Mouse (Mus musculus) liver, postnatal 0 days (tissue): ENCODE measurements around the gene Cdkl1. TPM values are rescaled to one million over a fixed set of nuclear protein-coding genes. Genes with fewer than 3 reads are reported as not detected.

Experiments
- ATAC-seq: fragments of 200-750 bp; cut with Nextera tagmentation; 2 replicates; pipeline ENCODE4 v1.8.0; 2017; ENCODE audit warnings: mild to moderate bottlenecking, moderate library complexity
- DNase-seq: peaks from one replicate; pipeline ENCODE4 v3.0.0-alpha.2; 2016
- H3K27ac ChIP-seq: fragments of 300-500 bp; sonication (generic); 2 replicates; pipeline ENCODE4 v1.5.1; 2014; ENCODE audit warnings: antibody characterized with exemption, moderate library complexity, mild to moderate bottlenecking, low read depth
- H3K27me3 ChIP-seq: fragments of 300-500 bp; sonication (generic); 2 replicates; pipeline ENCODE4 v1.6.1; 2014; ENCODE audit warnings: low read length, control low read depth, mixed read lengths; ENCODE audit not compliant: insufficient read depth
- H3K36me3 ChIP-seq: fragments of 300-500 bp; sonication (generic); replicated peaks from 2 replicates; pipeline ENCODE4 v1.6.1; 2014; ENCODE audit warnings: mild to moderate bottlenecking, control low read depth, low read length, moderate library complexity, mixed read lengths; ENCODE audit not compliant: insufficient read depth
- H3K4me1 ChIP-seq: fragments of 300-500 bp; sonication (generic); 2 replicates; pipeline ENCODE4 v1.6.1; 2014; ENCODE audit warnings: antibody characterized with exemption, mild to moderate bottlenecking, control low read depth; ENCODE audit not compliant: insufficient read depth
- H3K4me2 ChIP-seq: fragments of 300-500 bp; sonication (generic); 2 replicates; pipeline ENCODE4 v1.6.1; 2014; ENCODE audit warnings: low read depth, mild to moderate bottlenecking, low read length, moderate library complexity, mixed read lengths
- H3K4me3 ChIP-seq: fragments of 300-500 bp; sonication (generic); 2 replicates; pipeline ENCODE4 v1.5.1; 2014; ENCODE audit warnings: low read depth, low read length
- H3K9ac ChIP-seq: fragments of 300-500 bp; sonication (generic); replicated peaks from 2 replicates; pipeline ENCODE4 v1.6.1; 2014; ENCODE audit warnings: mild to moderate bottlenecking, moderate library complexity
- H3K9me3 ChIP-seq: fragments of 300-500 bp; sonication (generic); 2 replicates; pipeline ENCODE4 v1.6.1; 2016; ENCODE audit warnings: mild to moderate bottlenecking, control low read depth, low read length, mixed read lengths
- CTCF ChIP-seq: sonication (generic); IDR thresholded peaks from 2 replicates; pipeline ENCODE4 v1.5.1; 2016; ENCODE audit warnings: antibody characterized with exemption, low read depth
- EP300 ChIP-seq: IDR thresholded peaks from 2 replicates; pipeline ENCODE4 v1.6.1; 2016; ENCODE audit warnings: antibody characterized with exemption, low read depth, mild to moderate bottlenecking
- WGBS: fragments of 180-500 bp; shearing (Covaris S2); extraction: QIAGEN DNeasy Blood & Tissue Kit; methylation state at CpG from one replicate; pipeline ENCODE4 v1.1.7; 2014; ENCODE audit not compliant: insufficient replicate concordance; 5-methylcytosine and 5-hydroxymethylcytosine counted together
- polyA plus RNA-seq: library from polyadenylated mRNA; unstranded; fragments of >200 nt; fragmentation: Nextera tagmentation; extraction: Ambion mirVana; gene quantifications from 2 replicates; pipeline ENCODE4 v1.2.1, GENCODE M21; 2015

The Cdkl1 gene
- polyA plus RNA-seq, 1 experiment from 2014 or later, result 2.2 TPM

- Histone ChIP-seq H3K4me2 (no peak overlapping the region), H3K27ac (no peak overlapping the region), H3K9ac (no peak overlapping the region), H3K9me3 (no peaks in the 10 kb centered on the region), H3K4me3 (no peak overlapping the region), H3K4me1 (no peaks in the 10 kb centered on the region), H3K27me3 (no peaks in the 10 kb centered on the region), H3K36me3 (no peaks in the 10 kb centered on the region; the same call in 1 of the 2 replicates)
- ATAC-seq, result no peak
- no peak for DNase-seq
- TF ChIP-seq CTCF (peak; percentile 28; the same call in 1 of the 2 replicates), EP300 (no peak)
- WGBS, result 81% methylated on average over 5 of the region's 5 CpGs
Observed at GRCm38 (mm10) chr12:69741965-69742364, 49.1 kb downstream of the Cdkl1 start.

- H3K4me2 ChIP-seq, result peak overlapping the region; percentile 14; the same call in 1 of the 2 replicates
- 51% methylated on average over 3 of the region's 3 CpGs for WGBS
- DNase-seq (no peak), ATAC-seq (peak; percentile 51)
- peaks cover 4% of the 10 kb centered on the region; the same call in 1 of the 2 replicates for H3K4me1 ChIP-seq
- H3K36me3 ChIP-seq, result no peaks in the 10 kb centered on the region
- peak overlapping the region; percentile 71 for H3K27ac ChIP-seq
- no peaks in the 10 kb centered on the region for H3K9me3 ChIP-seq
- H3K4me3 ChIP-seq, result no peak overlapping the region
- H3K27me3 ChIP-seq, result no peaks in the 10 kb centered on the region
- peak overlapping the region; percentile 23; the same call in 1 of the 2 replicates for H3K9ac ChIP-seq
- TF ChIP-seq CTCF (no peak), EP300 (no peak)
Observed at GRCm38 (mm10) chr12:69733923-69734322, 57.1 kb downstream of the Cdkl1 start.

DNA sequence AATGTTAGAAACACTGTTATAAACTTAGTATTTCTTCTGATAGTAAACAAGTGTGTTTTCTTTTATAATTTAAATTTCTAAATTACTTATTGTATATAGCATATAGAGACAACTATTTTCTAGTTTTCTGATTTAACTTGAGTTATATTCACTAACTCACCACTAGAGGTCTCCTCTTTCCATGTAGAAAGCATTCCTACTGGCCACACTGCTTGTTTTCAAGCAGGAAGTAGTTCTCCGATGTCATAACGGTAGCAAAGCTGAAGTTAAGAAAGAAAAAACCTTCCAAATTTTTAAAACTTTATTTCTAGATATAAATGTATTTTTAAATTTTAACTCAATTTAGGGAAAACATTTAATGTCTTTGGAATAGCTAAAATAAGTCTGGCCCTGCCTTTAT lies 57.5 kb downstream of the Cdkl1 start:
- Histone ChIP-seq H3K4me3 (no peak overlapping the region), H3K27me3 (no peaks in the 10 kb centered on the region), H3K4me2 (peak overlapping the region; percentile 14; the same call in 1 of the 2 replicates), H3K36me3 (0 out of 2 replicates have a peak, but pooled peaks cover 3% of the 10 kb centered on the region), H3K9me3 (no peaks in the 10 kb centered on the region), H3K9ac (no peak overlapping the region), H3K27ac (peak overlapping the region; percentile 71), H3K4me1 (peaks cover 4% of the 10 kb centered on the region; the same call in 1 of the 2 replicates)
- DNase-seq (no peak), ATAC-seq (peak; percentile 83)
- TF ChIP-seq EP300, result no peak
- peak; percentile 81 for TF ChIP-seq CTCF
- under 1% methylated on average over 2 of the region's 2 CpGs for WGBS

DNA sequence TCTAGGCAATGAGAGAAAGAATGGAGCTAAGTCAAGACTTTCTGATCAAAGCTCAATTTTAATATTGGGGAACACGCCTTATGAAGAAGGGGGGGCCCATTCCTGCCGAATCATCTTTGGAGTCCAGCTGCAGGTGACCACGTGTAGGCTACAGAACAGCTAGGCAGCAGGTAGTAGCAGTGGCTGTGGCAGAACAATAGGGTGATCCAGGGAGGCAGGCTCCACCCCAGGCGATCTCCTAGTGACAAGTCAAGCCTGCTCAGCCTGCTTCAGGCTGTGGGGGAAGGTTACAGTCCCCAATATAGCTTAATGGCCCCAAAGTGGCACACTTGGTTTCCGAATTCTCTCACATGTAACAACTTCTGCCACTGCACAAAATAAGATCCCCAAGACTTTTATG lies 58.8 kb downstream of the Cdkl1 start:
- TF ChIP-seq EP300 (no peak), CTCF (no peak)
- Histone ChIP-seq H3K4me2 (no peak overlapping the region), H3K4me3 (no peak overlapping the region), H3K9me3 (no peaks in the 10 kb centered on the region), H3K27me3 (no peaks in the 10 kb centered on the region), H3K9ac (no peak overlapping the region), H3K27ac (no peak overlapping the region), H3K4me1 (peaks cover 4% of the 10 kb centered on the region; the same call in 1 of the 2 replicates), H3K36me3 (0 out of 2 replicates have a peak, but pooled peaks cover 5% of the 10 kb centered on the region)
- DNase-seq (no peak), ATAC-seq (no peak)
- WGBS, result 67% methylated on average over 5 of the region's 5 CpGs

GRCm38 (mm10) chr12:69730306-69730705 lies 60.8 kb downstream of the Cdkl1 start:
- Histone ChIP-seq H3K4me2 (no peak overlapping the region), H3K9me3 (no peaks in the 10 kb centered on the region), H3K4me3 (no peak overlapping the region), H3K9ac (no peak overlapping the region), H3K4me1 (peaks cover 11% of the 10 kb centered on the region), H3K27ac (no peak overlapping the region), H3K27me3 (no peaks in the 10 kb centered on the region), H3K36me3 (0 out of 2 replicates have a peak, but pooled peaks cover 5% of the 10 kb centered on the region)
- WGBS, result 78% methylated on average over 1 of the region's 1 CpGs
- TF ChIP-seq CTCF (no peak), EP300 (no peak)
- ATAC-seq (no peak), DNase-seq (no peak)

DNA sequence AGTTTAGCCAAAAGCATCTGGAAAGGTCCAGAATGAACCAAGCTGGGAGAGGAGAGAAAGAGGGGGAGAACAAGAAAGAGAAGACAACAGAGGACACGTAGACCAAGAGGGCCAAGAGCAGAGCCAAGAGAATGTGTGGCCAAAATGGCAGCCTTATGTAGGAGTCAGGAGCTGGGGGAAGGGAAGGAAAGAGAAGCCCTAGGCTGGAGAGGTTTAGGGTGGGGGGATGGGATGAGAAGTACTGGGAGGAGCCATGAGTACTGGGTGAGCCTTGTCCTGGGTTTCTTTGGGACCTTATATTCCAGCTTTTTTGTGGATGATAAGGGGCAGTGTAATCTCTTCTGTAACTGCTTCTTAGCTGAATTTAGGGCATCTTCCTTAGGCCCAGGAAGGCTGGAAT lies 61.8 kb downstream of the Cdkl1 start:
- H3K9me3 ChIP-seq, result no peaks in the 10 kb centered on the region
- peaks cover 14% of the 10 kb centered on the region for H3K4me1 ChIP-seq
- WGBS, result 100% methylated on average over 1 of the region's 1 CpGs
- H3K4me2 ChIP-seq, result no peak overlapping the region
- DNase-seq, result no peak
- no peak for ATAC-seq
- TF ChIP-seq CTCF (no peak), EP300 (no peak)
- H3K36me3 ChIP-seq, result 0 out of 2 replicates have a peak, but pooled peaks cover 5% of the 10 kb centered on the region
- no peaks in the 10 kb centered on the region for H3K27me3 ChIP-seq
- no peak overlapping the region for H3K9ac ChIP-seq
- H3K4me3 ChIP-seq, result no peak overlapping the region
- no peak overlapping the region for H3K27ac ChIP-seq
